Mouse (Mus musculus) c-Kit-positive CD71-positive TER-119-positive erythroid progenitor cells, embryonic 14.5 days (primary cell): ENCODE data around the gene Fabp2.

Experiments
- DNase-seq: peaks from one replicate; pipeline ENCODE4 v3.0.0-alpha.2; 2013; ENCODE audit warnings: low spot score

Gene Fabp2

GRCm38 (mm10) chr3:122894772-122895171 lies at the start of gene Fabp2:
Fabp2 (plus strand) TSS chr3:122895072.
- DNase-seq, result no peak

- DNase-seq, result no peak
Observed at GRCm38 (mm10) chr3:122848410-122849034, 46.4 kb upstream of the Fabp2 start.

GRCm38 (mm10) chr3:122855149-122855548 lies 39.7 kb upstream of the Fabp2 start:
- no peak for DNase-seq

- DNase-seq, result no peak
Observed at GRCm38 (mm10) chr3:122859829-122860228, 35.0 kb upstream of the Fabp2 start.

GRCm38 (mm10) chr3:122860573-122861498 lies 34.0 kb upstream of the Fabp2 start:
- no peak for DNase-seq

GRCm38 (mm10) chr3:122865092-122865491 lies 29.8 kb upstream of the Fabp2 start:
- no peak for DNase-seq

GRCm38 (mm10) chr3:122868270-122868669 lies 26.6 kb upstream of the Fabp2 start:
- no peak for DNase-seq

- no peak for DNase-seq
Observed at GRCm38 (mm10) chr3:122871596-122871995, 23.3 kb upstream of the Fabp2 start.

- no peak for DNase-seq
Observed at GRCm38 (mm10) chr3:122876870-122877269, 18.0 kb upstream of the Fabp2 start.

GRCm38 (mm10) chr3:122877543-122877942 lies 17.3 kb upstream of the Fabp2 start:
- no peak for DNase-seq

GRCm38 (mm10) chr3:122878705-122879315 lies 16.1 kb upstream of the Fabp2 start:
- no peak for DNase-seq

- DNase-seq, result no peak
Observed at GRCm38 (mm10) chr3:122887505-122888301, 7.2 kb upstream of the Fabp2 start.

- no peak for DNase-seq
Observed at GRCm38 (mm10) chr3:122888371-122888819, 6.5 kb upstream of the Fabp2 start.

GRCm38 (mm10) chr3:122895189-122895731 lies 388 bp downstream of the Fabp2 start:
- DNase-seq, result no peak

- no peak for DNase-seq
Observed at GRCm38 (mm10) chr3:122898254-122898653, 3.4 kb downstream of the Fabp2 start.

GRCm38 (mm10) chr3:122903746-122904433 lies 9.0 kb downstream of the Fabp2 start:
- peak; percentile 27 for DNase-seq

- no peak for DNase-seq
Observed at GRCm38 (mm10) chr3:122907841-122908240, 13.0 kb downstream of the Fabp2 start.

GRCm38 (mm10) chr3:122915493-122915892 lies 20.6 kb downstream of the Fabp2 start:
- DNase-seq, result no peak

- DNase-seq, result no peak
Observed at GRCm38 (mm10) chr3:122916191-122916680, 21.4 kb downstream of the Fabp2 start.

- DNase-seq, result no peak
Observed at GRCm38 (mm10) chr3:122918672-122919071, 23.8 kb downstream of the Fabp2 start.

GRCm38 (mm10) chr3:122919260-122919659 lies 24.4 kb downstream of the Fabp2 start, which contains the start of gene Gm10959:
Gm10959 (minus strand) TSS chr3:122919360.
- DNase-seq, result no peak
